Mouse (Mus musculus): ENCODE measurements around the gene Olfr239.
"Not testable (repeated sequence)": the region's sequence is repeated elsewhere in the genome, so short reads cannot be mapped to it uniquely, and the experiment has no call there.

The Olfr239 gene

GRCm38 (mm10) chr17:33191002-33191401 lies at the start of gene Olfr239:
Gene Olfr239 (plus strand): TSS chr17:33191302.
- not testable (repeated sequence) for DNase-seq (ENCODE audit: low spot score in 2 of 2)

- DNase-seq (ENCODE audit: low spot score in 2 of 2): not testable (repeated sequence)
Observed at GRCm38 (mm10) chr17:33168147-33168546, 23.0 kb upstream of the Olfr239 start, which contains the start of gene Olfr55. Gene Olfr55 (plus strand): TSS chr17:33168447.

- no peak for DNase-seq (ENCODE audit: low spot score in 2 of 2)
Observed at GRCm38 (mm10) chr17:33221590-33221989, 30.5 kb downstream of the Olfr239 start, which contains the start of gene Olfr1564. Gene Olfr1564 (minus strand): TSS chr17:33221690.

GRCm38 (mm10) chr17:33236646-33237045 lies 45.5 kb downstream of the Olfr239 start:
- not testable (repeated sequence) for DNase-seq (ENCODE audit: low spot score in 2 of 2)

Measured in spleen, postnatal 4 days (tissue).